Mouse (Mus musculus) cortical plate, adult 2 months (tissue): ENCODE measurements around the gene Ephb1.

Source experiments
- CTCF ChIP-seq: fragments of 200-500 bp; IDR thresholded peaks from 2 replicates; pipeline ENCODE4 v1.5.1; 2011; ENCODE audit warnings: mild to moderate bottlenecking, control low read depth, low read length; ENCODE audit not compliant: insufficient read depth; ENCODE audit errors: extremely low read depth
- POLR2A ChIP-seq: fragments of 200-500 bp; IDR thresholded peaks from 2 replicates; pipeline ENCODE4 v1.6.1; 2011; ENCODE audit warnings: mild to moderate bottlenecking, low read length, control low read depth; ENCODE audit not compliant: insufficient read depth; ENCODE audit errors: extremely low read depth

- TF ChIP-seq CTCF (no peak), POLR2A (no peak)
These were observed 265.9 kb downstream of the Ephb1 start for GRCm38 (mm10) chr9:102088598-102088997.
